Mouse (Mus musculus) limb, embryonic 14.5 days (tissue): ENCODE results near the gene Pla2g4a. TPM values are rescaled to one million over a fixed set of nuclear protein-coding genes. Genes with fewer than 3 reads are reported as not detected.

ENCODE experiments used
- ATAC-seq: fragments of 200-750 bp; cut with Nextera tagmentation; 2 replicates; pipeline ENCODE4 v1.8.0; 2017; ENCODE audit warnings: low read depth, moderate number of reproducible peaks, moderate TSS enrichment; ENCODE audit not compliant: low FRiP score
- DNase-seq: peaks from one replicate; pipeline ENCODE4 v3.0.0-alpha.2; 2015; ENCODE audit warnings: low spot score
- H3K27ac ChIP-seq: fragments of 300-500 bp; sonication (generic); replicated peaks from 2 replicates; pipeline ENCODE4 v1.5.1; 2014; ENCODE audit warnings: low read depth, mild to moderate bottlenecking, low read length, moderate library complexity, mixed read lengths
- H3K27me3 ChIP-seq: fragments of 300-500 bp; sonication (generic); 2 replicates; pipeline ENCODE4 v1.6.1; 2014; ENCODE audit warnings: low read length, mixed read lengths; ENCODE audit not compliant: control insufficient read depth, insufficient read depth
- H3K36me3 ChIP-seq: fragments of 300-500 bp; sonication (generic); 2 replicates; pipeline ENCODE4 v1.6.1; 2014; ENCODE audit warnings: mild to moderate bottlenecking, low read length, moderate library complexity, mixed read lengths; ENCODE audit not compliant: control insufficient read depth, insufficient read depth
- H3K4me1 ChIP-seq: fragments of 300-500 bp; sonication (generic); 2 replicates; pipeline ENCODE4 v1.6.1; 2014; ENCODE audit warnings: antibody characterized with exemption, low read length, mixed read lengths; ENCODE audit not compliant: control insufficient read depth, insufficient read depth
- H3K4me2 ChIP-seq: fragments of 300-500 bp; sonication (generic); replicated peaks from 2 replicates; pipeline ENCODE4 v1.6.1; 2014; ENCODE audit warnings: low read depth, mild to moderate bottlenecking, low read length, moderate library complexity; ENCODE audit not compliant: severe bottlenecking
- H3K4me3 ChIP-seq: fragments of 300-500 bp; sonication (generic); replicated peaks from 2 replicates; pipeline ENCODE4 v1.5.1; 2014; ENCODE audit warnings: low read length
- H3K9ac ChIP-seq: fragments of 300-500 bp; sonication (generic); 2 replicates; pipeline ENCODE4 v1.6.1; 2014; ENCODE audit warnings: mild to moderate bottlenecking, low read depth, low read length, moderate library complexity; ENCODE audit not compliant: severe bottlenecking
- H3K9me3 ChIP-seq: fragments of 300-500 bp; sonication (generic); 2 replicates; pipeline ENCODE4 v1.6.1; 2016; ENCODE audit warnings: low read length; ENCODE audit not compliant: control insufficient read depth
- POLR2A ChIP-seq: fragments of 200-500 bp; IDR thresholded peaks from 2 replicates; pipeline ENCODE4 v1.8.0; 2012; ENCODE audit warnings: inconsistent platforms, mild to moderate bottlenecking, moderate library complexity, borderline replicate concordance; ENCODE audit not compliant: insufficient read depth, insufficient read length; ENCODE audit errors: extremely low read depth
- WGBS: fragments of 180-500 bp; shearing (Covaris S2); extraction: QIAGEN DNeasy Blood & Tissue Kit; methylation state at CpG from one replicate; pipeline ENCODE4 v1.1.7; 2014; 5-methylcytosine and 5-hydroxymethylcytosine counted together
- polyA plus RNA-seq, 2 experiments: library from polyadenylated mRNA; depleted of rRNA in 1 of 2; stranded (reverse) in 1 of 2; unstranded in 1 of 2; fragments of >200 nt; fragmentation: Nextera tagmentation in 1 of 2; extraction: Ambion mirVana in 1 of 2; gene quantifications; 2 replicates each; pipeline versions ENCODE4 v1.2.1 to v1.2.3; 2012 to 2014

Pla2g4a gene
- polyA plus RNA-seq, 2 experiments: 11.1 to 19.3 TPM

- no peak overlapping the region for H3K4me3 ChIP-seq
- ATAC-seq (no peak), DNase-seq (no peak)
- no peaks in the 10 kb centered on the region for H3K27me3 ChIP-seq
- no peak overlapping the region for H3K27ac ChIP-seq
- H3K4me1 ChIP-seq: no peaks in the 10 kb centered on the region
- H3K36me3 ChIP-seq: no peaks in the 10 kb centered on the region
- no peaks in the 10 kb centered on the region for H3K9me3 ChIP-seq
- H3K9ac ChIP-seq: no peak overlapping the region
- no peak for TF ChIP-seq POLR2A
- 91% methylated on average over 3 of the region's 3 CpGs for WGBS
- no peak overlapping the region for H3K4me2 ChIP-seq
Measured at GRCm38 (mm10) chr1:149866202-149866601, 94.9 kb downstream of the Pla2g4a start.

- Histone ChIP-seq H3K27me3 (no peaks in the 10 kb centered on the region), H3K27ac (no peak overlapping the region), H3K4me3 (no peak overlapping the region), H3K4me2 (no peak overlapping the region), H3K9ac (no peak overlapping the region), H3K36me3 (no peaks in the 10 kb centered on the region), H3K9me3 (no peaks in the 10 kb centered on the region), H3K4me1 (no peaks in the 10 kb centered on the region)
- 71% methylated on average over 6 of the region's 6 CpGs for WGBS
- DNase-seq (no peak), ATAC-seq (no peak)
- TF ChIP-seq POLR2A: no peak
Measured at GRCm38 (mm10) chr1:149862801-149863200, 98.3 kb downstream of the Pla2g4a start.

GRCm38 (mm10) chr1:149862181-149862580, 98.9 kb downstream of the Pla2g4a start:
- Histone ChIP-seq H3K4me1 (no peaks in the 10 kb centered on the region), H3K36me3 (no peaks in the 10 kb centered on the region), H3K9ac (no peak overlapping the region), H3K4me3 (no peak overlapping the region), H3K4me2 (no peak overlapping the region), H3K27me3 (no peaks in the 10 kb centered on the region), H3K27ac (no peak overlapping the region), H3K9me3 (no peaks in the 10 kb centered on the region)
- ATAC-seq: no peak
- WGBS: 80% methylated on average over 2 of the region's 2 CpGs
- no peak for TF ChIP-seq POLR2A
- DNase-seq: no peak

GRCm38 (mm10) chr1:149861543-149861942, 99.5 kb downstream of the Pla2g4a start:
- H3K36me3 ChIP-seq: no peaks in the 10 kb centered on the region
- H3K9me3 ChIP-seq: no peaks in the 10 kb centered on the region
- H3K4me2 ChIP-seq: no peak overlapping the region
- H3K4me1 ChIP-seq: no peaks in the 10 kb centered on the region
- DNase-seq (no peak), ATAC-seq (no peak)
- no peak overlapping the region for H3K4me3 ChIP-seq
- no peaks in the 10 kb centered on the region for H3K27me3 ChIP-seq
- TF ChIP-seq POLR2A: no peak
- no peak overlapping the region for H3K9ac ChIP-seq
- no peak overlapping the region for H3K27ac ChIP-seq
- 73% methylated on average over 2 of the region's 2 CpGs for WGBS

GRCm38 (mm10) chr1:149858734-149859133, 102.4 kb downstream of the Pla2g4a start:
- no peaks in the 10 kb centered on the region for H3K27me3 ChIP-seq
- H3K4me3 ChIP-seq: no peak overlapping the region
- no peaks in the 10 kb centered on the region for H3K4me1 ChIP-seq
- no peak overlapping the region for H3K4me2 ChIP-seq
- no peaks in the 10 kb centered on the region for H3K9me3 ChIP-seq
- 73% methylated on average over 5 of the region's 5 CpGs for WGBS
- no peaks in the 10 kb centered on the region for H3K36me3 ChIP-seq
- H3K27ac ChIP-seq: no peak overlapping the region
- ATAC-seq (no peak), DNase-seq (no peak)
- no peak for TF ChIP-seq POLR2A
- no peak overlapping the region for H3K9ac ChIP-seq

- H3K27me3 ChIP-seq: no peaks in the 10 kb centered on the region
- TF ChIP-seq POLR2A: no peak
- H3K4me3 ChIP-seq: no peak overlapping the region
- H3K9me3 ChIP-seq: no peaks in the 10 kb centered on the region
- ATAC-seq (no peak), DNase-seq (no peak)
- no peaks in the 10 kb centered on the region for H3K4me1 ChIP-seq
- H3K36me3 ChIP-seq: no peaks in the 10 kb centered on the region
- H3K27ac ChIP-seq: no peak overlapping the region
- 31% methylated on average over 9 of the region's 9 CpGs for WGBS
- no peak overlapping the region for H3K9ac ChIP-seq
- H3K4me2 ChIP-seq: no peak overlapping the region
Measured at GRCm38 (mm10) chr1:149856720-149857119, 104.4 kb downstream of the Pla2g4a start.
